17 mouse cellular contexts compared by ENCODE assay signal in the genomic region with DNA sequence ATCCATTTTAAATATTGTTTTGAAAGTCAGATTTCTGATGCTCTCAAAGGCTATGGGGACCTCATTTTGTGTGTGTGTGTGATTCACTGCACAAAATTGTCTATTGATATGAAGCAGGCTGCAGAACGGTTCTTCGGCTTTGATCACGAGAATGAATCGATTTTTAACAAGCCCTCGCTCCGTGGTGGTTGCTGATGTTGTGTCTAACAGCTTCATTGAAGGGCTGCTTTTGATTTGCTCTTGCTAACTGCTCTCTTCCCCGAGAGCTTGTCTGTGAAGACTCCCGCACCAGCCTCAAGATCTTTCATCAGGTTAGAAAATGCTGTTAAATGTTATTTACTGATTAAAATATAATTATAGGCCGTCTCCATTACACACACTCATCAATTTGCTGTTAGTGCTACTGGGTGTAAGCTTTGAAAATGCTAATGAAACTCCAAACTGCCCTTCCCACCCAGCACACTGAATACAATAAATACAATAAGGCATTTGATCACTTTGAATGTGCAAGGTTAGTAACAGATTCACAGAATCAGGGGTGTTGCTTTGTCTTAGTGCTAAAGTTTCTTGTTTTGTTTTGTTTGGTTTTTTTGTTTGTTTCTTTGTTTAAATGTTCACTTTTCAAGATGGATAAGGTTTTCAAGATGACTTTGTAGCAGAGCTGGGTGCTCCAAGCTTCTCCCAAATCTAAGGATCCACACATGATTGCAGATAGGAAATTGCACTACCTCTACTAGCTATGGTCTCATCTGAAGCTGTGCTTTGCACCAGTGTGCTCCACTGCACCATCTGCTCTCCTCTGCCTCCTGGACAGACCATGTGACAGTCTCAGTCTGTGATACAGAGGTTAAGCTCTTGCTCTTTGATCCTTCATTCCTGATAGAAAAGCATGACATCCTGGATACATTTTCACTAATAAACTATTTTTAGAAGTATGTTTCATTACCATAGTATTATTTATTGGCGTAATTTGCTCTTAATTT.
DNase-seq lines count a peak whose midpoint lies in the region; ATAC-seq and TF ChIP-seq lines count a peak whose summit lies in the region.
"Had no signal": no experiment of that assay in that cellular context is flagged by ENCODE, and none has a peak within 500 bp of the region (broad histone marks: within the 10 kb centered on the region; RNA-seq: fewer than 3 reads in every experiment).

No protein-coding gene starts in this region.

- no peaks in the 10 kb centered on the region for H3K9me3 ChIP-seq in hindbrain, embryonic 10.5 days
- H3K9me3 ChIP-seq in midbrain, embryonic 12.5 days = no peaks in the 10 kb centered on the region
- H3K9me3 ChIP-seq: embryonic facial prominence, embryonic 15.5 days; heart, embryonic 15.5 days; lung, embryonic 15.5 days; megakaryocyte, embryonic 14.5 days; neural tube, embryonic 13.5 days had no signal

- peak; percentile 93 for ATAC-seq in midbrain, embryonic 12.5 days (ENCODE audit: low FRiP score, low read depth)

- 46% methylated on average over 10 of the region's 10 CpGs for WGBS in hindbrain, embryonic 10.5 days
- WGBS in midbrain, embryonic 12.5 days = 29% methylated on average over 10 of the region's 10 CpGs

- H3K9ac ChIP-seq in midbrain, embryonic 12.5 days (replicated peaks) = no peak overlapping the region
- H3K9ac ChIP-seq: embryonic facial prominence, embryonic 15.5 days; heart, embryonic 15.5 days; lung, embryonic 15.5 days; neural tube, embryonic 13.5 days had no signal

- H3K36me3 ChIP-seq in hindbrain, embryonic 10.5 days = no peaks in the 10 kb centered on the region
- no peaks in the 10 kb centered on the region for H3K36me3 ChIP-seq in midbrain, embryonic 12.5 days
- H3K36me3 ChIP-seq: embryonic facial prominence, embryonic 15.5 days; heart, embryonic 15.5 days; lung, embryonic 15.5 days; neural tube, embryonic 13.5 days had no signal

- peaks cover 26% of the 10 kb centered on the region for H3K4me1 ChIP-seq in hindbrain, embryonic 10.5 days (replicated peaks)
- H3K4me1 ChIP-seq in midbrain, embryonic 12.5 days = peaks cover 24% of the 10 kb centered on the region
- H3K4me1 ChIP-seq: embryonic facial prominence, embryonic 15.5 days; heart, embryonic 15.5 days; lung, embryonic 15.5 days; megakaryocyte, embryonic 14.5 days had no signal

- TF ChIP-seq CTCF in layer of hippocampus, adult 2 months (conservative IDR thresholded peaks at IDR 0.05) = no peak

- H3K27ac ChIP-seq in layer of hippocampus, adult 2 months = peak overlapping the region; percentile 73
- H3K27ac ChIP-seq in hindbrain, embryonic 10.5 days = 0 out of 2 replicates have a peak overlapping the region, but pooled peaks have one; percentile 29
- H3K27ac ChIP-seq in midbrain, embryonic 12.5 days (replicated peaks) = peak overlapping the region; percentile 72
- H3K27ac ChIP-seq: embryonic facial prominence, embryonic 15.5 days; heart, embryonic 15.5 days; kidney, postnatal 0 days; left cerebral cortex, adult 2 months; lung, embryonic 15.5 days; neural tube, embryonic 13.5 days had no signal

- DNase-seq in layer of hippocampus, adult 2 months (ENCODE audit: low spot score in 2 of 2) = no peak
- no peak for DNase-seq in layer of hippocampus, postnatal 36 days
- DNase-seq in hindbrain, embryonic 10.5 days (ENCODE audit: low spot score) = peak; percentile 11
- peak; percentile 30 for DNase-seq in retina, postnatal 1 day
- DNase-seq in layer of hippocampus, adult 11-12 months (ENCODE audit: low spot score) = no peak
- no peak for DNase-seq in layer of hippocampus, postnatal 10 days (ENCODE audit: low spot score in 2 of 2)
- no peak for DNase-seq in cerebellum, postnatal 36 days
- DNase-seq: adrenal gland, adult 8-10 months; heart, adult 11 months had no signal

- H3K4me2 ChIP-seq in midbrain, embryonic 12.5 days (replicated peaks) = peak overlapping the region; percentile 26
- H3K4me2 ChIP-seq: embryonic facial prominence, embryonic 15.5 days; heart, embryonic 15.5 days; lung, embryonic 15.5 days; neural tube, embryonic 13.5 days had no signal

- no peaks in the 10 kb centered on the region for H3K27me3 ChIP-seq in hindbrain, embryonic 10.5 days (ENCODE audit: insufficient read depth, poor library complexity, severe bottlenecking)
- H3K27me3 ChIP-seq in midbrain, embryonic 12.5 days = no peaks in the 10 kb centered on the region
- H3K27me3 ChIP-seq: embryonic facial prominence, embryonic 15.5 days; heart, embryonic 15.5 days; lung, embryonic 15.5 days; megakaryocyte, embryonic 14.5 days; neural tube, embryonic 13.5 days had no signal

- no peak overlapping the region; the same call in 1 of the 2 replicates for H3K4me3 ChIP-seq in layer of hippocampus, adult 2 months
- H3K4me3 ChIP-seq in hindbrain, embryonic 10.5 days = 0 out of 2 replicates have a peak overlapping the region, but pooled peaks have one; percentile 11
- no peak overlapping the region for H3K4me3 ChIP-seq in midbrain, embryonic 12.5 days
- H3K4me3 ChIP-seq: embryonic facial prominence, embryonic 15.5 days; heart, embryonic 15.5 days; left cerebral cortex, adult 2 months; lung, embryonic 15.5 days; megakaryocyte, embryonic 14.5 days; neural tube, embryonic 13.5 days had no signal

Comparison
In these comparisons a context has a peak if more than half of its experiments do, and no peak if none do; other contexts are left out.
1. DNase-seq: peak in hindbrain, embryonic 10.5 days (single experiment) and retina, postnatal 1 day (single experiment); none in layer of hippocampus, adult 2 months (0 of 2), layer of hippocampus, postnatal 36 days (0 of 2), layer of hippocampus, adult 11-12 months (single experiment), layer of hippocampus, postnatal 10 days (0 of 2) and cerebellum, postnatal 36 days (0 of 2).
2. Peak in every context shown above with its lines, with median percentiles within 50 percentile points of each other: H3K27ac ChIP-seq.